Mouse (Mus musculus): ENCODE results near the gene Gm11639.
A peak's percentile ranks its signal among the peaks of the same experiment; 100 is the strongest.

Gm11639 gene

DNA sequence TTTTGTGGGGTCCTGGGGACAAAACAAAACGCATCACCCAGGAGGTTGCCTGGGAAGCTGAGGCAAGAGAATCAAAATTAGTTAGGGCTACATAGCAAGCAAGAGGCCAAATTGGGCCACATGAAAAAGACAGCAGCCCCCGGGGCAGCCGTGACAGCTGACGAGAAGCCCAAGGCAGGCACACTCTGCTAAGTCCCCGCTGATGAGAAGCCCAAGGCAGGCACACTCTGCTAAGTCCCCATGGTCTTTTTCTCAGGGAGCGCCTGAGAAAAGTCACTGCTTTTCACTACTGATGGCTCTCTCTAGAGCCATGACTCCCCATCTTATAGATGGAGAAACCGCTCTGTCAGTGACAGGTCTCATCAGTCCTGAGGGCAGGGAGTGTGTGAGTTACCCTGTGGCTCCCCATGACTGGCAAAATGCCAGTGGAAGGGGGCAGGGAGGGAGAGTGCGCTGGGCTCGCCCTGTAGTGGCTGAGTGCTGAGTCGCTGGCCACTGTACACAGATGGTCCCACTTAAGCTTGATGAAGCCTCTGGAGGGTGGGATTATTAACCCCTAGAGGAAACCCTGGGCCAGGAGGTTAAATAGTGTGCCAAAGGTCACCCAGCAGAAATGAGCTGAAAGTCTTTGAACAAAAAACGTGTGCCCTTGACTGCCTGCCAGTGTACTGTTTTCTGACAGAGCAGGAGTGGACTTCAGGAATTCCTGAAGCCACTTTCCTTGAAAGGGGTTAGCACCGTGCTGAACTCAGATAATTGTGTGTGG, 467.7 kb downstream of the Gm11639 start:
- DNase-seq (ENCODE audit: inconsistent ontology term) = peak; percentile 84

DNA sequence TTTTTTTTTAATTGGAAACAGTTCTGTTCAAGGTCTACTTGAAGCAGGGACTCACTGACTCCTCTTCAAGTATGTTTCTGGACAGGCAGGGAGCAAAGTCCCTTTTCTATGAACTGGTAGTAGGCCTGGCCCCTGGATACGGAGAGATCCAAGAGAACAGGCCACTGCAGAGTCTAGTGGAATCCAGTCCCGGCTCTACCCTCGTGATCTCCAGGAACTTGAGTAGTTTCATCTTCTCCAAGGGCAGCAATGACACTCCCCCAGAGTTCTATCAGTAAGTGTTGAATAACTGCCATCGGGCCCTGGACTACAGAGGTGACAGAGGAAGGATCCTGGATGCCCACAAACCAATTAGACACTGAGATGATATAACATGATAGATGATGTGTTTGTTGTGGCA, 470.4 kb downstream of the Gm11639 start:
- DNase-seq (ENCODE audit: inconsistent ontology term) = no peak

DNA sequence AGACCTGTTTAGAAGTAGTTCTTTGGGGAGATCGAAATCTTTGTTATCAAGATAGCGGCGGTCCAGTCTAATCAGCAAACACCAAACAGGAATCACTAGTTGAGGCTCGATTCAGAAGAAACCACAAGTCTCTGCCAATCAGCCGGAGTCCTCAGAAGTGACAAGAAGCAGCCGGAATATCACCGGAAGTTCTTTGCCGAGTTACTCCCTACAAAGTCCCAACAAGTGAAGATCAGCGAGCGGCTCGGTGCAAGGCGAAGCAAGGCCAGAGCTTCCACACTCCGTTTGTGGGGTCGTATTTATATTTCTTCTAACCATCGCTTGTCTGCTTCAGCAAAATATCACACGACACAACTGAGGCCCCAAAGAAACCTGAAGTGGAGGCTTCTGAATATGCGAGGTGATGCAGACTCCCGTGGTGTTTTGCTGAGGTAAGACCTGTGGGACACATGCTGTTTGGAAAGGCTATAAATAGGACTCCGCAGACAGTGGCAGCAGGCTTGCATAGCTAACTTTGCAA, 471.3 kb downstream of the Gm11639 start:
- no peak for DNase-seq (ENCODE audit: inconsistent ontology term)

DNA sequence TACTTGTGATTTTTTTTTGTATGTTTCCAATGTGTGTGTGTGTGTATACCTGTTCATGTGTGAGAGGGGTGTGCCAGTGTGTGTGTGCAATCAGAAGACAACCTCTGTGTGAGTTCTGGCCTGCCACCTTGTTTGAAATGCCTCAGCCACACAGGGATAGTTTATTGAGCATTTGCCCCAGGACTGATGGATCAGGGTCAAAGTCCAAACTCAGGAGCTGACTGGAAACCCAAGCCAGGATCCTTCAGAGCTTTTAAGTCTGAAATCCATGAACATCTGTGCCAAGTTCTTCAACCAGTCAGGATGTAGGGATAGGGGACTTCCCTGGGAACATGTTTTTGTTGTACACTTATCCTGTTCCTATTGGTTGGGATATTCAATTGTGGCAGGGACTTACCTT, 472.5 kb downstream of the Gm11639 start:
- DNase-seq (ENCODE audit: inconsistent ontology term) = no peak

DNA sequence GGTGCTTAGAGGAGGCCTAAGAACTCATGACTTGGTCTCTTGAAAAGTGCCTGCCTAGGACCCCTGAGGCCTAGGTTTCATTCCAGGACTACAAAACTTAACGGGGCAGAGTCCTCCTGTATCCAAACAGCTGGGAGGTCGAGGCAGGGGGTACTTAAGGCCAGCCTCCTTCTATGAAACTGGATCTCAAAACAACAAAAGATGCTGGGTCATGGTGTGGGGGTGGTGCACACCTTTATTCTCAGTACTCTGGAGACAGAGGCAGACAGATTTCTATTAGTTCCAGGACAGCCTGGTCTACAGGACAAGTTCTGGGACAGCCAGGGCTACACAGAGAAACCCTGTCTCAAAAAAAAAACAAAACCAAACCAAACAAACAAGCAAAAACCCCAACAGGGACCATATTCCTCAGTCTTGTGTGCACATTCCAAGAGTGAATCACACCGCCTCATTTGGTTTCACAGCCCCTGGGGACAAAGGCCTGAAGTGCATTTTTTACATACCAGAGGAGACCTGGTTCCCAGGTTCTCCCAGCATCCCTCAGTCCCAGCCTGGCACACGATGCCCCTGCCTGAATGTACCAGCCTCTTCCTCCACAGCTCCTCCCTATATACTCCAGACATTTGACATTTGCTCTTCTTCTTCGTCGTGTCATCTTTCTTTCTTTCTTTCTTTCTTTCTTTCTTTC, 474.3 kb downstream of the Gm11639 start:
- peak; percentile 77 for DNase-seq (ENCODE audit: inconsistent ontology term)

DNA sequence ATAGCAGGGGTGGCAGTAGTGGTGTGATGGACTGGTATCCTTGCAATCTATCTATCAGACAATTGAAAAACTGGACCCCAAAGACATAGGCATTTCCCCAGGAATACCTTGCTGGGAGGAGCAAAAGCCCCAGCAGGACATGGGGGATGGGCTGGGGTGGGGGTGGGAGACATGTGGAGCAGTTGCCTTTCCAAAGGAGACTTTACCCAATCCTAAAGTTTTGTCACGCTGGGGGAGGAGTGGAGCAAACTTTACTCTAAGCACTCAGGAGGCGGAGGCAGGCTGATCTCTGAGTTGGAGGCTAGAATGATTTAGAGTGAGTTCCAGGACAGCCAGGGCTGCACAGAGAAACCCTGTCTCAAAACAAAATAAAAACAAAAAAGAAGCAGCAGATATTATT, 475.9 kb downstream of the Gm11639 start:
- DNase-seq (ENCODE audit: inconsistent ontology term) = no peak

DNA sequence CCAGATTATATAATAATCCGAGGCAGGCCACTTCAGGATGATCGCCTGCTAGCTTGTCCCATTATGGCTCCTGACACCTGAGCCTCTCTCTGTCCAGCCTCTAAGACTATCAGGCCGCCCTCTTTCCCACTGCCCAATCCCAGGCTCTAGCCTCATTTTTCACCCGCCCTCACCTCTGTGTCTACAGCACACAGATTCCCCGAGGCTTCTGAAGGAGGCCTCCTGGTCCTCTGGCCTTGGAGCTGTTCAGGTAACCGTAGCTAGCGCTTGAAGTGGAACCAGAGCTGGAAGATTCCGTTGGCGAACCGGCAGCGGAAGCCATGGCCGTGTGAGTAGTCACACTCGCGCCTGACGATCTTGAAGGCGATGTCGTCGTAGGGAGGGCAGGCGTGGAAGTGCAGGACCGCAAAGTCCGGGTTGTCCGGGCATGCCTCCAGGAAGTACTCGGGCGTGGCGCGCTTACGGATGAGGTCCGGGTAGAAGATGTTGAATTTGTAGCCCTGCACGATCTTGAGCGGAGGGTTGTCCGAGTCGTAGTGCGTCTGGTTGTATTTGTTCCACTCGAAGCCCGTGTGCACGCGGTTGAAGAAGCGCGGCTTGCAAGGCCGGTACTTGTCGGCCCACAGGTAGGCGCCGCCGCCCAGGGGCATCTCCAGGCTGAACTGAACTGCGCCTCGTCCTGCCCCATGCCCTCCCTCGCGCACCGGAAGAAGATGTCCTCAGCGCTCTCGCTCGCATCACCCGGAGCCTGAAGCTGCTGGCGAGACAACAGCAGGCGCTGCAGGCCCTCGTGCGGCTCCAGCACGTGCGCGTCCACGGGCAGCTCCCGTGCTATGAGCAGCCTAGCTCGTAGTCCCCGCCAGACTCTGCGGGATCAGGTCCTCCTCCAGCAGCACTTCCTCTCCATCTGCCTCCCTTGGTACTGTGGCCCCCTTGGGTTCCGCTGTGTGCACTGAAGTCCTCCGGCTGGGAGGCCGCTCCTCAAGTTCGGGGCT, 479.3 kb downstream of the Gm11639 start:
- DNase-seq (ENCODE audit: inconsistent ontology term) = no peak

DNA sequence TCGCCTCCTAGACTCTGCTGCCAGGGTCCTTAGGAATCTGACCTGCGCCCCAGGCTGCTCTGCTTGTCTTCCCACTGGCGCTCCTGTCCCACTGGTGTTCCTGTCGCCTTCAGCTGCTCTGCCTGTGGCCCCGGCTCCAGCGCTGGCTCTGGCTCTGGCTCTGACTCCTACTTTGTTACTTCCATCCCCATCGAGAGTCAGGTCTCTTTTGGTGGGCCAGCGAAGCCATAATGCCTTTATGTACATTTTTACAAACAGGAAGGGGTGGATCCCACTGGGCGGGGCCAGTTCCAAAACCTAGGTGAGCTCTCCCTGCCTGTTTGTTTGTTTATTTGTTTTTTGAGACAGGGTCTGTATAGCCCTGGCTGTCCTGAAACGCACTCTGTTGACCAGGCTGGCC, 481.3 kb downstream of the Gm11639 start:
- no peak for DNase-seq (ENCODE audit: inconsistent ontology term)

Data from Muller cell, postnatal 12 days (primary cell).